Mouse (Mus musculus) MEL (cell line): ENCODE data around the gene Smap1. TPM values are rescaled to one million over a fixed set of nuclear protein-coding genes. Genes with fewer than 3 reads are reported as not detected.

ENCODE experiments used
- DNase-seq: peaks from one replicate; pipeline ENCODE4 v3.0.0; 2011; ENCODE audit warnings: low read depth, low spot score
- H3K27ac ChIP-seq: 2 replicates; pipeline ENCODE4 v1.5.1; 2012; ENCODE audit warnings: low read depth, mild to moderate bottlenecking, control low read depth, low read length, moderate library complexity; ENCODE audit not compliant: control insufficient read depth
- H3K27me3 ChIP-seq, 2 experiments: fragments of 150-350 bp in 1 of 2; sonication (generic) in 1 of 2; 2 replicates each; pipeline ENCODE4 v1.6.1; 2012; ENCODE audit warnings: low read length in 2 of 2, mild to moderate bottlenecking in 2 of 2, improper control_type of control experiment in 1 of 2, moderate library complexity in 1 of 2; ENCODE audit not compliant: insufficient read depth in 2 of 2, control insufficient read depth in 1 of 2
- H3K36me3 ChIP-seq, 2 experiments: 2 replicates each; pipeline ENCODE4 v1.6.1; 2012 to 2014; ENCODE audit warnings: low read length in 2 of 2, improper control_type of control experiment in 1 of 2, inconsistent platforms in 1 of 2, mild to moderate bottlenecking in 1 of 2; ENCODE audit not compliant: insufficient read depth in 2 of 2, control insufficient read depth in 1 of 2
- H3K4me1 ChIP-seq, 2 experiments: fragments of 150-350 bp in 1 of 2; sonication (generic) in 1 of 2; 2 replicates each; pipeline ENCODE4 v1.6.1; 2012; ENCODE audit warnings: low read length in 2 of 2, improper control_type of control experiment in 1 of 2, mild to moderate bottlenecking in 1 of 2; ENCODE audit not compliant: insufficient read depth in 2 of 2, control insufficient read depth in 1 of 2
- H3K4me3 ChIP-seq, 2 experiments: fragments of 150-350 bp in 1 of 2; sonication (generic) in 1 of 2; 2 replicates each; pipeline ENCODE4 v1.5.1; 2012; ENCODE audit warnings: low read depth in 2 of 2, low read length in 2 of 2, mild to moderate bottlenecking in 2 of 2, moderate library complexity in 2 of 2, control low read depth in 1 of 2, improper control_type of control experiment in 1 of 2; ENCODE audit not compliant: control insufficient read depth in 1 of 2, insufficient read depth in 1 of 2
- H3K79me2 ChIP-seq: 2 replicates; pipeline ENCODE4 v1.6.1; 2012; ENCODE audit warnings: mild to moderate bottlenecking, low read length, moderate library complexity; ENCODE audit not compliant: control insufficient read depth, poor library complexity, insufficient read depth
- H3K9ac ChIP-seq: 2 replicates; pipeline ENCODE4 v1.6.1; 2012; ENCODE audit warnings: low read depth, mild to moderate bottlenecking, control low read depth, low read length, moderate library complexity; ENCODE audit not compliant: control insufficient read depth, poor library complexity, severe bottlenecking
- H3K9me3 ChIP-seq: fragments of 150-350 bp; sonication (generic); replicated peaks from 2 replicates; pipeline ENCODE4 v1.6.1; 2012; ENCODE audit warnings: mild to moderate bottlenecking, low read length, improper control_type of control experiment, moderate library complexity; ENCODE audit not compliant: insufficient read depth
- CHD1 ChIP-seq: IDR thresholded peaks from 2 replicates; pipeline ENCODE4 v1.6.1; 2012; ENCODE audit warnings: low read depth, mild to moderate bottlenecking, inconsistent platforms, low read length, improper control_type of control experiment
- CHD2 ChIP-seq: IDR thresholded peaks from 2 replicates; pipeline ENCODE4 v1.6.1; 2011; ENCODE audit warnings: low read length, improper control_type of control experiment
- CTCF ChIP-seq, 3 experiments: IDR thresholded peaks in 2 of 3; conservative IDR thresholded peaks in 1 of 3; 2 replicates each; pipeline ENCODE4 v1.5.1; 2011 to 2012; ENCODE audit warnings: low read length in 3 of 3, low read depth in 2 of 3, mild to moderate bottlenecking in 2 of 3, improper control_type of control experiment in 1 of 3, inconsistent platforms in 1 of 3, mixed read lengths in 1 of 3, moderate library complexity in 1 of 3; ENCODE audit not compliant: control insufficient read depth in 1 of 3, insufficient read depth in 1 of 3, poor library complexity in 1 of 3, severe bottlenecking in 1 of 3
- EP300 ChIP-seq, 2 experiments: IDR thresholded peaks; 2 replicates each; pipeline ENCODE4 v1.6.1; 2011; ENCODE audit warnings: improper control_type of control experiment in 2 of 2, low read length in 2 of 2, low read depth in 1 of 2, mild to moderate bottlenecking in 1 of 2
- JUND ChIP-seq: IDR thresholded peaks from 2 replicates; pipeline ENCODE4 v1.6.1; 2011; ENCODE audit warnings: low read depth, mild to moderate bottlenecking, improper control_type of control experiment, low read length
- MAX ChIP-seq: IDR thresholded peaks from 2 replicates; pipeline ENCODE4 v1.6.1; 2011; ENCODE audit warnings: low read length, improper control_type of control experiment
- MAZ ChIP-seq: IDR thresholded peaks from 2 replicates; pipeline ENCODE4 v1.6.1; 2012; ENCODE audit warnings: low read depth, mild to moderate bottlenecking, inconsistent platforms, low read length, improper control_type of control experiment
- MEF2A ChIP-seq: IDR thresholded peaks from 2 replicates; pipeline ENCODE4 v1.6.1; 2014; ENCODE audit warnings: low read depth, mild to moderate bottlenecking, inconsistent platforms, low read length, improper control_type of control experiment; ENCODE audit not compliant: poor library complexity, insufficient replicate concordance, severe bottlenecking; ENCODE audit errors: extremely low read depth
- MXI1 ChIP-seq: IDR thresholded peaks from 2 replicates; pipeline ENCODE4 v1.6.1; 2011; ENCODE audit warnings: mild to moderate bottlenecking, low read depth, low read length, improper control_type of control experiment
- MYB ChIP-seq: IDR thresholded peaks from 2 replicates; pipeline ENCODE4 v1.6.1; 2011; ENCODE audit warnings: mild to moderate bottlenecking, low read depth, low read length, improper control_type of control experiment
- MYC ChIP-seq: IDR thresholded peaks from 2 replicates; pipeline ENCODE4 v1.6.1; 2011; ENCODE audit warnings: low read depth, mild to moderate bottlenecking, low read length, improper control_type of control experiment, moderate library complexity
- NRF1 ChIP-seq: IDR thresholded peaks from 2 replicates; pipeline ENCODE4 v1.6.1; 2014; ENCODE audit warnings: low read depth, mild to moderate bottlenecking, inconsistent platforms, low read length, improper control_type of control experiment, moderate library complexity; ENCODE audit not compliant: poor library complexity, insufficient read depth, severe bottlenecking
- RAD21 ChIP-seq: IDR thresholded peaks from 2 replicates; pipeline ENCODE4 v1.6.1; 2011; ENCODE audit warnings: mild to moderate bottlenecking, low read depth, low read length, improper control_type of control experiment
- SIN3A ChIP-seq: IDR thresholded peaks from 2 replicates; pipeline ENCODE4 v1.6.1; 2012; ENCODE audit warnings: low read length, improper control_type of control experiment, inconsistent platforms
- SMC3 ChIP-seq: IDR thresholded peaks from 2 replicates; pipeline ENCODE4 v1.6.1; 2011; ENCODE audit warnings: low read depth, low read length, improper control_type of control experiment
- TAL1 ChIP-seq: IDR thresholded peaks from 2 replicates; pipeline ENCODE4 v1.6.1; 2012; ENCODE audit warnings: mild to moderate bottlenecking, inconsistent platforms, low read length, moderate library complexity, mixed read lengths
- UBTF ChIP-seq: IDR thresholded peaks from 2 replicates; pipeline ENCODE4 v1.6.1; 2012; ENCODE audit warnings: low read depth, mild to moderate bottlenecking, inconsistent platforms, low read length, improper control_type of control experiment, moderate library complexity, borderline replicate concordance; ENCODE audit not compliant: insufficient read depth
- ZC3H11A ChIP-seq: IDR thresholded peaks from 2 replicates; pipeline ENCODE4 v1.6.1; 2012; ENCODE audit warnings: low read depth, mild to moderate bottlenecking, inconsistent platforms, low read length, improper control_type of control experiment
- ZKSCAN1 ChIP-seq: IDR thresholded peaks from 2 replicates; pipeline ENCODE4 v1.6.1; 2012; ENCODE audit warnings: low read depth, mild to moderate bottlenecking, inconsistent platforms, low read length, improper control_type of control experiment, moderate library complexity
- polyA plus RNA-seq, 2 experiments: library from polyadenylated mRNA; stranded (reverse) in 1 of 2; unstranded in 1 of 2; fragments of >175 nt in 1 of 2; fragments of >200 nt in 1 of 2; gene quantifications; 2 replicates each; pipeline versions ENCODE4 v1.2.1 to v1.2.4; 2012; ENCODE audit warnings: low replicate concordance in 2 of 2, low read depth in 1 of 2; ENCODE audit not compliant: insufficient read length in 2 of 2, insufficient read depth in 1 of 2, missing spikeins in 1 of 2
- total RNA-seq: library from RNA; depleted of rRNA; stranded (reverse); fragments of 300-350 nt; gene quantifications from 2 replicates; pipeline ENCODE4 v1.2.3, GENCODE M21; 2012

Gene Smap1
- total and polyA plus RNA-seq, 3 experiments, result 27.2 to 128 (median 86.4) TPM

DNA sequence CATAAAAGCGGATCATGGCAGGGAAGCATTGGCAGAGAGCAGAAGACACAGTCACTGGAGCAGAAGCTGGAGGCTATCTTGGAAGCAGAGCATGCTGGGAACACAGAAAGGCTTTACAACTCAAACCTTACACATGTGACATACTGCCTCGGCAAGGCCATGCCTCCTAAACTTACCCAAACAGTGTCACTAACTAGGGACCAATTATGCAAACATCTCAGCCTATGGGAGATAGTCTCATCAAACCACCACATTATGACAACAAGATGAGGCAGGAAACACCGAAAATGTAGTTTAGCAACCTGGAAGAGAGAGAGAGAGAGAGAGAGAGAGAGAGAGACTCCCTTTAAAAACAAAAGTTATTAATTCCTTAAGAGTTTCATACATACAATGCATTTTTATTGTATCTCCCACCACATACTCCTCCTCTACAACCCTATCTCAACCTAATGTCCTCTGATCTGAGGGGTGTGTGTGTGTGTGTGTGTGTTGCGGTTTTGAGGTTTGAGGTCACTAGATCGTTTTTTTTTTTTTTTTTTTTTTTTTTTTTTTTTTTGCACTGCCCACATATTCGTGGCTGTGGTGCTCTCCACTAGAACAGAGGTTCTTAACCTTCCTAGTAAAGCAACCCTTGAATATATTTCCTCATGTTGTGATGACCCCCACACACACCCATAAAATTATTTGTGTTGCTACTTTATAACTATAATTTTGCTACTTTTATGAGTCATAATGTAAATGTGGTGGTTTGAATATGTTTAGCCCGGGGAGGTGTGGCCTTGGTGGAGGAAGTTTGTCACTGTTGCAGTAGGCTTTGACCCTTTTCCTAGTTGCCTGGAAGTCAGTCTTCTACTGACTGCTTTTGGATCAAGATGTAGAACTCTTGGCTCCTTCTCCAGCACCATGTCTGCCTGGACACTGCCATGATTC lies 1.9 kb upstream of the Smap1 start (continued):
- peak; percentile 74 for TF ChIP-seq MAX
- no peak for TF ChIP-seq RAD21
- TF ChIP-seq CTCF (IDR thresholded peaks at IDR 0.05 in 2 of 3, conservative IDR thresholded peaks at IDR 0.05 in 1 of 3; ENCODE audit: control insufficient read depth in 1 of 3, insufficient read depth in 1 of 3, low read depth in 2 of 3, low read length in 3 of 3, poor library complexity in 1 of 3, severe bottlenecking in 1 of 3), result no peak
- TF ChIP-seq MAZ, result peak; percentile 48; the same call in 1 of the 2 replicates
- TF ChIP-seq JUND, result peak; percentile 83
- TF ChIP-seq NRF1, result no peak
- no peak for TF ChIP-seq MEF2A
- TF ChIP-seq MYC, result peak; percentile 71
- no peak for TF ChIP-seq UBTF
- peak; percentile 60; the same call in 1 of the 2 replicates for TF ChIP-seq ZKSCAN1
- peak; percentile 87 for TF ChIP-seq SIN3A
- TF ChIP-seq, all 39 proteins: peak for 24

DNA sequence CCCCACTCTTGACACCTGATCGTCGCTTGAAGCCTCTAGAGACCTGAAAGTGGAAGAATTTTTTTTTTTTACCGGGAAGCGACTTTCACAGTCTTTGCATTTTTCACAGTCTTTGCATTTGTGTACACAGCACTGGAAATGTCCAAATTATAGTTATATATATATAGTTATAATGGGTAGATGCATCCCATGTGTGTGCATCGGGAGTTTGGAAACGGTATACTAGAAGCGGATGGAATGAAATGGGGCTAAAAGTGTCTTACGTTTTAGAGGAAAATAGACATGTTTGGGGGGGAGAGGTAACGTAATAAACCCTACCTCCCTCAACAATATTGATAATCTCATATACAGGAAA lies 390 bp upstream of the Smap1 start:
- H3K27ac ChIP-seq, result peak overlapping the region; percentile 92
- DNase-seq, result no peak
- peak overlapping the region; percentile 23 to 51 for H3K4me3 ChIP-seq
- no peak for TF ChIP-seq CHD1
- TF ChIP-seq MAZ, result no peak
- TF ChIP-seq UBTF, result no peak
- no peak for TF ChIP-seq ZC3H11A
- TF ChIP-seq MXI1, result no peak
- TF ChIP-seq MYB, result no peak
- TF ChIP-seq SMC3, result no peak
- TF ChIP-seq JUND, result no peak
- TF ChIP-seq CHD2, result no peak
- no peak for TF ChIP-seq TAL1
- TF ChIP-seq EP300 (IDR thresholded peaks at IDR 0.05; ENCODE audit: low read depth in 1 of 2, low read length in 2 of 2), result no peak
- H3K36me3 ChIP-seq, result peaks cover 0 to 40% of the 10 kb centered on the region in 2 experiments; a peak in 2 of 4 replicates
- H3K4me1 ChIP-seq, result peaks cover 4 to 23% of the 10 kb centered on the region in 2 experiments
- peaks cover 30% of the 10 kb centered on the region for H3K79me2 ChIP-seq
- no peaks in the 10 kb centered on the region for H3K27me3 ChIP-seq
- H3K9me3 ChIP-seq, result no peaks in the 10 kb centered on the region
- peak overlapping the region; percentile 80 for H3K9ac ChIP-seq
